Mouse (Mus musculus) liver, postnatal 0 days (tissue): ENCODE measurements at regions not wholly inside any gene's neighbourhood (a gene's known extent, or its start where the extent isn't known, plus 50 kb on each side); places are given as distances from the start of the nearest gene placed in this dataset.
"Not testable (repeated sequence)": the region's sequence is repeated elsewhere in the genome, so short reads cannot be mapped to it uniquely, and the experiment has no call there.

Experiments used
- CTCF ChIP-seq: sonication (generic); IDR thresholded peaks from 2 replicates; pipeline ENCODE4 v1.5.1; 2016; ENCODE audit warnings: antibody characterized with exemption, low read depth
- EP300 ChIP-seq: IDR thresholded peaks from 2 replicates; pipeline ENCODE4 v1.6.1; 2016; ENCODE audit warnings: antibody characterized with exemption, low read depth, mild to moderate bottlenecking

- TF ChIP-seq EP300, CTCF: not testable (repeated sequence)
Measured at GRCm38 (mm10) chr5:22425706-22426417, 81.4 kb upstream of the Reln start.
